Mouse (Mus musculus) forelimb bud, embryonic 11.5 days (tissue): ENCODE measurements at regions not wholly inside any gene's neighbourhood (a gene's known extent, or its start where the extent isn't known, plus 50 kb on each side); places are given as distances from the start of the nearest gene placed in this dataset.
A peak's percentile ranks its signal among the peaks of the same experiment; 100 is the strongest.
"Not testable (repeated sequence)": the region's sequence is repeated elsewhere in the genome, so short reads cannot be mapped to it uniquely, and the experiment has no call there.

ENCODE experiments used
- DNase-seq: peaks from one replicate; pipeline ENCODE4 v3.0.0-alpha.2; 2012; ENCODE audit warnings: low read depth, low spot score

DNA sequence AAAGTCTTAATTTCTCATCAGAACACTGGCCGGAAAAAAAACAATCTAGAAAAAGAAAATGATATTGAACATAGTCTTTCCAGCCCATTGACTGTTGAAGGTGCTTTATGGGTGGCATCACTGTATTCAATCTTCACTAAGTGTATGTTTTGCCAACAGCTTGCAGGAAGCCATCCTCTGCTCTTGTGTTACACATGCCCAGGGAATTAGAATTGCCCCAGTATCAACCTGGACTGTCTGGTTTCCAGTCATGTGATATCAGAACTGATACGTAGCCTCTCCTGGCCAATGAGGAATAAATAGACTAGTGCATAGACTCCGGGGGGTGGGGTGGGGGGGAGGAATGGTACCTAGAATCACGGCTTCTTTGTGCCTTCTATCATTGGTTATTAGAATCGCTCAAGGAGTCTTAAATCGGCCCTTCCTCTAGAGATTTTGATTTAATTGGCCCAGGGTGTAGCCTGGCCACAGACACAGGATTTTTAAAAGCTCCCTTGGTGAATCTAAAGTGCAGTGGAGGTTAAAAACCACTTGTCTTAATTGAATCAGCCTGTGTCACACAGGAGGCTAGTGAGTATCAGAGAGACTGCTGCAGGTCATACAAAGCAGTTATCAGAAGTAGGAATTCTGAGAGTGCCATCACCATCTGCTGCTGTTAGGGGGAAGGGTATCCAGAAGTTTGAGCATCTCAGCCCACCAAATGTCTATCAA is 218.0 kb upstream of the Klf3 start:
- no peak for DNase-seq

DNA sequence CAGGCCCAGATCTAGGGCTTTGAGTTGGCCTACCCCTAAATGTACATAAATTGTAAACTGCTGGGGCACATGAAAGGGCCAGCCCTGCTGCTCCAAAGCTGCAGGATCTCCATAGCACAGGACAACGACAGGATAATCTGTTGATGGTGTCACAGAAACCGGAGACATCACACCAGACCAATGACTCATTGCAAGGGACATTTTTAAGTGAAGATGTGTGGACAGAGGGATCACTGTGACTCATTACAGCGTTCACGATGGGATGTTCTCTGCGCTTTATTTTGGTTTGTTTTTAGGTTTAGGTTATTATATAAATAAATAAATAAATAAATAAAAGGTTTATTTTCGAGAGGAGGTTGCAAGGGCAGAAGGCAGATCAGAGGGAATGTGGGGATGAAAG is 216.9 kb upstream of the Klf3 start:
- no peak for DNase-seq

DNA sequence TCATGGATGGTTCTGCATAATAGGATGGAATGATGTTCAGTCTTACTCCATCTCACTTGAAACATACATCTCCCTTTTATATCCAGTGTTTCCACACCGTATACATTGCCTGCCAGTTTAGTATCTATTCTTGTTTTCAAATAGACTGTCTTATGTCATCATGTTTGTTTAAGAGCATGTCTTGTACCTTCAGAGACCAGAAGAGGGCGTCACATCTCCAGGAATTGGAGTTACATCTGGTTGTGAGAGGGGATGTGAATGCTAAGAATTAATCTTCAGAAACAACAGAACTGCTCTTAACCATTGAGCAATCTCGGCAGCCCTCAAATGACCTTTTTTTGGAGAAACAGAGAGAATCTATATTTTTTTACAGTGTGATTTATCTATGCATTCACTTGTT is 216.3 kb upstream of the Klf3 start:
- no peak for DNase-seq

DNA sequence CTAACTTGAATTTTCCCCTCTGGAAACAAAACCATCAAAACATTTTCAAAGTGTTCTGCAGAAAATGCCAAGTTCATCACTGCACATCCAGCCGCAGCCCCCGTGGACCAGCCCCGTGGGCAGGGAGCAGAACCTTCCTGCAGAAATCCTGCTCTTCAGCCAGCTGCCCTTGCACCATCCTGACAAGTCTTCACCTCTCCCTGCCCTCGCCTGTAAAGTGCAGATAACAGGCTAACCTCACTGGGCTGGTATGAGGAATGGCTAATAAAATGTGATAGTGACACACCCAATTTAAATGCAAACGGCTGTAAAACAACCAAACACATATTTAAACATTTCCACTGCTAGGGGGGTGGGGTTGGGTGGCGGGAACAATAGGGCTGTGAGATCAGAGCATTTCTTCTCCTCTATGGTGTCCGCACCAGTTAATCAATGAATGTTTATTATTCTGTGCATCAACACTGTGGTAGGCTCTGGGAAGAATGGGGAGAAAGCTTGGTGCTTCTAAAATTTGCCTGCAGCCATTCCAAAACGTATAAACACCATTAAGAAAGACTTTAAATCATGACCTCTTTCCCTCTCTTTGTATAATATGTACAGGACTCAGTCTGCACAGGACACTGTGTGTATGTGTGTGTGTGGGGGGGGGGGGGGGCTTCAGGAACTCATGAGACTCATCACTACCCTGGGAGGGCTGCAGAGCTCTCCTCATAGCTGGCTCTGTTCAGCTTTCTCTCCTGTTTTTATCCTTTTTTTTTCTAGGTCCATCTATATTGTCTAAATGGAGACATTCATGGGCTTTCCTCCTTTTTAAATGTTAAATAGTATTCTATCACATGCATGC is 215.1 kb upstream of the Klf3 start:
- no peak for DNase-seq

DNA sequence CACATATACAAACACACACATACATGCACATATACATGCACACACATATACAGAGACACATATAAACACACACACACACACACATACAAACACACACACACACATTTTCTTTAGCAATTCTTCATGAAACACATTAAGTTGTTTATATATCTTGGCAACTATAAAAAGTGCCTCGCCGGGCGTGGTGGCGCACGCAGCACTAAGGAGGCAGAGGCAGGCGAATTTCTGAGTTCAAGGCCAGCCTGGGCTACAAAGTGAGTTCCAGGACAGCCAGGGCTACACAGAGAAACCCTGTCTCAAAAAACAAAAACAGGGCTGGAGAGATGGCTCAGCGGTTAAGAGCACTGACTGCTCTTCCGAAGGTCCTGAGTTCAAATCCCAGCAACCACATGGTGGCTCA is 214.4 kb upstream of the Klf3 start:
- DNase-seq: not testable (repeated sequence)

DNA sequence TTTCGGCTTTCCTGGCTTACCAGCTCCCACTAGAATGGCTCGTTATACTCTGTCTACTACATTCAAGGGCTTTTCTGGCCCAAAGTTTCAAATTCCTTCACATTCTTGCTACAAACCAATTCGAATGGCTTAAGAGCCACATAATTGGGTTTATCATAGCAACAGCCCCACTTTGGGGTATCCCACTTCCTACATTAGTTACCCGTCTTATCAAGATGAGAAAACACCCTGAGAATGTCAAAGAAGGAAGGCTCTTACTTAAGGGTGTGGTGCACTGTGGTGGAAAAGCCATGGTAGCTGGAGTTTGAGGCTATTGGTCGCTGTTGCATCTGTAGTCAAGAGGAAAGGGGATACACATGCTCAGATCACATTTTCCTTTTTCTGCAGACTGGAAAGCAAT is 213.2 kb upstream of the Klf3 start:
- DNase-seq: no peak

DNA sequence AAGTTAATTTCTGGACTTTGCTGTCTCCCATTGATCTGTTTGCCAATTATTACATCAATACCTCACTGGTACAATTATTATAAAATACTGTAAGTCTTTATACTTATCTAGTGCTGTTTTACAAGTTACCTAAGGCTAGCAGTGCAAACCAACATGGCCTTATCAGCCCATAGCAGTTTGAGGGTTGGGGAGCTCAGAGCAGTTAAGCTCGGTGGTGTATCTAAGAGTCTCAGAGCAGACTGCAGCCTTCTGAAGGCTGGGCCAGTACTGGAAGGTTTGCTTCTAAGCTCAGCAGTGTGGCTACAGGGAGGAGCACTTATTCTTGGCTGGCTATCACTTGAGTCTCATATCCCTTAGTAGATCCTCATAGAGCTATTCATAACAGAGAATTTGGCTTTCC is 212.4 kb upstream of the Klf3 start:
- DNase-seq: no peak

DNA sequence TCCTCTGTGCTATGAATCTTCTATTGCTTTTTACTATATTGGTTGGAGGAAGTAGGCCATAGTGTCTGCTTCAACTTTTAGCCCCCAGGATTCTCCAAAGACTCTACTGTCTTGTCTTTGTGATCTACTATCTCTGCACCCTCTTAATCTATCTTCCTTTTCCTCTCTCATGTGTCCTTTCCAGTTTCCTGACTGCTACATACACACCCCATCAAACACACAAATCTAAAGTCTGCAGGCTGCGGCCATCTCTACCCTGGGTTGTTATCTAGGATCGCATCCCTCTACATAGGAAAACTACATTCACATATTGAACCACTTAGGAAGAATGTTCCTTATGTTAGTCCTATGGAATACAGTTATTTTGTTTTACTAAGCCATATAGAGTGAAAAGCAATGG is 211.4 kb upstream of the Klf3 start:
- DNase-seq: no peak

DNA sequence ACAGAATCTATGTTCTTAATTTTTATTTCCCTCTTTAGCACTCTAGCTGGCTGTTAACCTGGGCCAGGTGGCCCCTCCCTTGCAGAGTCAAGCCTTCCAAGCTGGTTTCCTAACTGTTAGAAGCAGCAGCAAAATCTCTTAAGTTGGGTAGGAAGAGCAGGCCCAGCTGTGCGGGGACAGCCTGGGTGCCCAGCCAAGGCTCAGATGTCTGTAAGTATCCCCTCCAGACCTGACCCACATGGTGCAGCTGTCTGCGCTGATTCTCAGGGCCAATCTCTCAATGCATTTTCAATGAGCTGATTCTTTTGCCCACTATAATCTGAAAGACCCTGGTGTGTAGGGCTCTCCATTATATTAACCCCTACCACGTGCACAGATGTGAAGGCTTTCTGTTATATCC is 208.0 kb upstream of the Klf3 start:
- no peak for DNase-seq

DNA sequence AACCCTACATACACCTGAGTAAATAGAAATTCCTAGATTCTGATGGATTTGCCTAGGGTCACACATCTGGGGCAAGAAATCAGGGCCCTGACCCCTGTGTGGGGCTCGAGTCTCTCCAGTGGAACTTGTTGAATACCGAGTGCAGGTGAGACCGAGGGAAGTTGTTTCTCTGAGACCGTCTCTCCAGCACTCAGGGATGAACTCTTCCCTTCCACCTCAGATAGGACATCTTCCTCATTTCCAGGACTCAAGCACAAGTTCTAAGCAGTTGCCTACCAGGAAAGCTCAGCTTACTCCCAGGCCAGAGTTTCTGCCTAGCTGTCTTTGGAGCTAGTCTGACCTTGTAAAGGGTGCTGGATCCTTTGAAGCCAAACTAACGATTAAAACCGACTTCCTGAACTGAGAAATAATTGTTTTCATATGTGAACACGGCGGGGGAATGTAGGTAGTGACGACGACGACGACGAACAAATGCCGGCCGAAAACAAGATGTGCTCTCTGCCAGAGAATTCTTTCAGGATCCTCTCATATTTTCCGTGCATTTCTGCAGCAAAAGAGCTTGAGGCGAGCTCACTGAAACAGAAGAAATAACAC is 207.3 kb upstream of the Klf3 start:
- peak; percentile 83 for DNase-seq

DNA sequence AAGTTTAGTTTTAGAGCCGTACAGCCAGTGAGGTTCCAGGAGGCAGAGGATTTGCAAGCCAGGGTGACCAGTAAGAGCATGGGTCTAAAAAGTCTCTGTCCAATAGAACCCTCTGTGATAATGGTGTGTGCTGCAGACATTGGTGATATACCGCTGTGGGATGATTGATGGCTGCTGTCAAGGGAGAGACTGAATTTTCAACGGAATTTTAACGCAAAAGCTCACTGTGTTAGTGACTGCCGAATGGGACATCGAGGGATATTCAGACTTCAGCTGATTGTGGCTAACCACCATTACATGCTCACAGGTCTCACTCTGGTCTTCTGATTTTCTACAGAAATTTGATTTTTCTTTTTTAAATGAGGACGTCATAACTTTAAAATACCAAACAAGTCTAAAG is 206.2 kb upstream of the Klf3 start:
- no peak for DNase-seq

DNA sequence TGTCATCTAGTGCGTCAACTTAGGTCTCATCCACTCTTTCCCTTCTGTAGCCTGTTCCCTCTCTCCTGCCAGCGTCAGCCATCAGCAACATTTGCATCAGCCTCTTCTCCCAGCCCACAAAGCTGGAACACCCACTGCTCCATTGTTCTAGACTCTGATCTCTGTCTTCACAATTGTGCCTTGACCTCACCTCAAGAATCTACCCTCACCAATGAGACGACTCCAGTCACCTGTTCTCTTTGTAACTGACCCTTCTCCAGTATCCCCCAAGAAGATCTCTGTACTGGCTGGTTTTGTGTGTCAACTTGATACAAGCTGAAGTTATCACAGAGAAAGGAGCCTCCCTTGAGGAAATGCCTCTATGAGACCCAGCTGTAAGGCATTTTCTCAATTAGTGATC is 205.7 kb upstream of the Klf3 start:
- no peak for DNase-seq

DNA sequence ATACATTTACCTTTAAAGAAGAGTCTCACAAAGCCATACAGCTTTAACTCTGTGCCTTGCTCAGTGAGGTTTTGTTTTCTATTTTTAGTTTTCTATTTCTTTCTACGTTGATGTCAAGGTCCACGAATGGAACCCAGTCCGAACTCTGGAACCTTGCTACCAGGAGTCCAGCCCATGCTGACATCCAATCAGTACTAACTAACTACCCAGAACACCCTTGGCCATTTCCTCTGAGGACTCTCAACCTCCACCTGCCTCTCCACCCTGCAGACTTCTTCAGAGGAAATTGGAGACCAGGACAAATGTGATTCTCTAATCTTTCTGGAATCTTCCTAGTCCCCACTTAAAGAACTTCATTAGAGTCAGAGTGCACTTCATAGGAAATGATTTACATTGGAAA is 204.6 kb upstream of the Klf3 start:
- no peak for DNase-seq

DNA sequence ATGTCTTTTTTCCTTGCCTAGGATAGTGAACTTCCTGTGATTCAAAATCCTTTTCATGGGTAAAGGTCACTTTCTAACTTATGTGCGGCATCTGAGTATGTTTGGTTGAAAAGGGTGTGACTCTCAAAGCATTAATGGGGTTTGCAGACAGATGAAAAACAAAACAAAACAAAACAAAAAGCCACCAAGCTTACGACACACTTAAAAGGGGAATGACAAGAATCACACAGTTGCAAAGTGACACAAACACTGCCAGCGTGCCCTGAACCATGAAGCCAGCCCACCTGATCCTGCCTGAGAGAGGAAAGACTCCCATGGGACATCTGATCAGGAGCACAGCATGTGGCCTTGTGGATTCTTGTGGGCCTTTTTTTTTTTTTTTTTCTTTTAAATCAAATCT is 204.2 kb upstream of the Klf3 start:
- no peak for DNase-seq

DNA sequence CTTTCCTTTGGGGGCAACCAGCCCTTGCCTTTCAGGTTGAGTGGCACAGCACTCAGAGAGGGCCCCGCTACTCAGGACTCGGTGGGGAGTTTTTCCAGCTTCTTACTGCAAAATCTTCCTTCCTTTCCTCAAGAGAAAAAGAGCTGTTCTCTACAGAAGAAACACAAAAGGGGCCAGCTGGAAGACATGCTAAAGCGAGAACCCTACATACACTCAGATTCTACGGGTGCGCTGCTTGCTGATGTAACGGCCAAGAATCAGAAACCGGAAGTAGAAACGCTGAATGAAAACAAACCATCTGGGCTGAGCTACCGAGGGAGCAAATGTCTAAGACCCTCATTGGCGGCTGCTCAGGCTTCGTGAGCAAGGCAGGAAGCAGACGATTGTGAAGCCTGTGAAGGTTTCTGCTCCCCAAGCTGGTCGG is 203.3 kb upstream of the Klf3 start:
- DNase-seq: peak; percentile 51

DNA sequence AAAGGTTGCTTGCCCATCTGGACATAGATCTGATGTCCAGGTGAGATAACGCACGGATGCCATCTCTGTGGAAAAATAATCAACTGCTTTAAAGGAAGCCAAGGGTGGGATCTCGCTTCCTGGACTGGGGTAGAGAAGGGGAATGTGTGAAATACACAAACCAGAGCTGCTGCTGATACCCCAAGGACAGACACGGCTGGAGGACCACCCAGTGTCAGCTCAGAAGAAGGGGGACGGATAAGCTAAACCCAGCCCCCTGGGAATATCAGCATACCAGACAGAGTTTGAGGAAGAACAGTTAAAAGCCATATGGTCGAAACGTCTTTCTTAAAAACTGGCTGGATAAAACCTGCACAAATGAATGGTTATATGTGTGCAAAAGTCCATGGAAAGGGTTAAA is 202.8 kb upstream of the Klf3 start:
- DNase-seq: peak; percentile 68

DNA sequence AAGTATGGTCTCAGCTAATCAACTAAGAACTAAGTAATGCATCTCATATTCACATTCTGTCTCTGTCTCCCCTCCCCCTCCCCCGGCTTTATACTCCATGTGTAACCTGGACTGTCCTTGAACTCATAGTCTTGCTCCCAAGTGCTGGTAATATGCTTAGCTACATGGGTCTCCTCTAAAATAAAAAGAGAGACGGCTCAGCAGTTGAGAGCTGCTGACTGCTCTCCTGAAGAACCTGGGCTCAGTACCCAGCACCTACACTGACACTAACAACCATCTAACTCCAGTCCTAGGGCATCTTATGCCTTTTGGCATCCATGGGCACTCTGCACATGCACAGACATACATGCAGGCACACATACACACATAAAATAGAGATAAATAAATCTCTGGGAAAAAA is 202.4 kb upstream of the Klf3 start:
- DNase-seq: no peak

DNA sequence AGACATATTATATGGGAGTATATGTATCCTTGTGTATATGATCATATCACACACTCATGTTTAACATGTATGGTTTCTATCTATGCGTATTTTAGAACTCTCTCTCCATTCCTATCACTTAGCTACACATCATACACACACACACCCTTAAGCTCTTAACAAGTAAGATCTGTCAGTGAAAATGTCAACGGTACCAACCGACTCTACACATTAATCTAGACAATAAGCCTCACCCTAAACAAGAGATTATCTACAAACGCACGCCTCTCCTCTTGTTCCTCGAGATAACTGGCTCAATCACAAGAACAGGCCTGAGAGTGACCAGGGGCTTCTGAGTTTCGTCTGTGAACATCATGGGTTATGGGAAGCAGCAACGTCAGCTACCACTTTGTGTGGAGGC is 201.9 kb upstream of the Klf3 start:
- DNase-seq: no peak

DNA sequence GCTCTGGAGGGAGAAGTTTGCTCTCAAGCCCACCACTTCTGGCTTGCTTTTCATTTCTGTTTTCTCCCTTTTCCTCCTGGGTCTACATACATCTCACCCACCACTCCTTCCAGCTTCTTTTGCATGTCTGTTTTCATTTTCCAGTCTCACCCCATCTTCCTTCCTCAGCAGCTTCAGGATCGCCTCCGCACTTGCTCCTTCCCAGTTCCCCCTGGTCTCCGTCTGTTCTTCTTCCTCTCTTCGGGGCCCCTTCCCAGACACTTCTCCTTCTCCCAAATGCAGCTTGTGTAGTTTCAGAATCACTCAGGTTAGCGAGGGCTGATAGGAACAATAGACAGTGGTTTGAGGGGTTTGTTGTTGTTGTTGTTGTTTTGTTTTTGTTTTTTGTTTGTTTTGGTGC is 201.4 kb upstream of the Klf3 start:
- DNase-seq: no peak

DNA sequence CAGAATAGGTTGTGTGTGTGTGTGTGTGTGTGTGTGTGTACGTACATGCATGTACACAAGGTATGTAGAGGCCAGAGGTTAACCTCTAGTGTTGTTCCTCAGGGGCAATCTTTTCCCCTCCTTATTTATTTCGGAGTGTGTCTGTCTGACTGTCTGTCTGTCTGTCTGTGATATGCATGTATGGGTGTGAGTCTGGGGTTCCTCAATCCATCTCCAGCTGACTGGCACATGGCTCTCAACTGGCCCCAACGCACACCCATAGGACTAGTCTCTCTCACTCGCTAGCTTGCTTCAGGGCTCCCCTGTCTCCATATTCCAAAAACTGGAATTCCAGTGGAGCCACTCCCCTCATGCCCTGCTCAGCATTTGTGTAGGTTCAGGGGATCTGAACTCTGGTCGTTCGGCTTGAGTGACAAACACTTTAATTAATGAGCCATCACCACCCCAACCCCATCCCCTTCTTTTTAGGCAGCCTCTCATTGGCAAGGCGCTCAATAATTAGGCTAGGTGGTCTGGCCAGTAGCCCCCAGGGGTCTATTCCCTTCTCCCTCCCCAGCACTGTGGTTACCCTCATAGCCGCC is 200.7 kb upstream of the Klf3 start:
- DNase-seq: no peak

DNA sequence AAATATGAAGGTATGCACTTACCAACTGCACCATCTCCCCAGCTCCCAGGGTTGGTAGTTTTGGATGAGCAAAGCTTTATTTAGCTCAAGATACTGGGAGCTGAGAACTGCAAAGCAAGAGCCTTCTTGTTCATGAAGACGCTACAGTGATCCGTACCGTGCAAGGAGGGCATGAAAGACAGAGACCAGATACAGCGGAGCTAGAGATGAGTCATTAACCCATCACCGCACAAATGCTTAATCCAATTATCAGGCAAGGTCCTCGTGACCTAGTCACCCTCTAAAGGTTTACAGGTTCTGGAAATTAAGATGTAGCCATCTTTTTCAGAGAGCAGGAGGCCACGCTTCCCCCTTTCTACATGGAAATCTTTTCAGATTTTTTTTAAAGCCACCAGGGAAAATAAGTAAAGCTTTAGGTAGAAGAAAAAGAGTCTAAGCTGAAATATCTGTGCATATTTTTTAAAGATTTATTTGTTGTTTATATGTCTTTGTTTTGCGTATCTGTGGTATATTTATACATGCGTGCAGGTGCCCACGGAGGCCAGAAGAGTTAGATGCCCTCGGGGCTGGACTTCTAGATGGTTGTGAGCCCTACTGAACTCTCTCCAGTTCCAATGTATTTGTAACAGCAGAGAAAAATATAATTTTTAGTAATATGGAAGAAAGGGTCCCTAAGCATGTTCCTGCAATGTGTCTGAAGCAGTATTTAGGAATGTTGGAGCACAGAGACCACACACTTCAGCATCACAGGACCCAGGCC is 200.0 kb upstream of the Klf3 start:
- no peak for DNase-seq

DNA sequence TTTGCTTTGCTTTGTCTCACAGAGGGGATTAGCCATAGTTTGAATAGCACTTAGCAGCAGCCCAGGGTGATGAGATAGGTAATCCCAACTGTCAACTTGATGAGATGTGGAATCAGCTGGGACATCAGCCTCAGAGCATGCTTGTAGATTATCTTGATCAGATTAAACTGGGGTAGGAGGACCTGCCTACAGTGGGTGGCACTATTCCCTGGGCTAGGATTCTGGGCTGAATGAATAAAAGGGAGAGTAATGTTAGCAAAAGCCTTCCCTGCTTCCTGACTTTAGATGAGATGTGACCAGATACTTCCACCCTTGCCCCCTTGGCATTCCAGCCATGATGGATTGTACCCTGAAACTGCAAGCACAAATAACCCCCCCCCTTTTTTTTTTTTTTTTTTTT is 198.0 kb upstream of the Klf3 start:
- no peak for DNase-seq
